Mouse (Mus musculus) colon, adult 2 months (tissue): ENCODE measurements around the gene Zfp414. TPM values are rescaled to one million over a fixed set of nuclear protein-coding genes. Genes with fewer than 3 reads are reported as not detected.

Experiments used
- polyA plus RNA-seq: library from polyadenylated mRNA; depleted of rRNA; stranded (reverse); fragments of >200 nt; gene quantifications from 2 replicates; pipeline ENCODE4 v1.2.3, GENCODE M21; 2012; rRNA removed

The Zfp414 gene
- 52.2 and 68.0 TPM in 2 replicates for polyA plus RNA-seq

DNA sequence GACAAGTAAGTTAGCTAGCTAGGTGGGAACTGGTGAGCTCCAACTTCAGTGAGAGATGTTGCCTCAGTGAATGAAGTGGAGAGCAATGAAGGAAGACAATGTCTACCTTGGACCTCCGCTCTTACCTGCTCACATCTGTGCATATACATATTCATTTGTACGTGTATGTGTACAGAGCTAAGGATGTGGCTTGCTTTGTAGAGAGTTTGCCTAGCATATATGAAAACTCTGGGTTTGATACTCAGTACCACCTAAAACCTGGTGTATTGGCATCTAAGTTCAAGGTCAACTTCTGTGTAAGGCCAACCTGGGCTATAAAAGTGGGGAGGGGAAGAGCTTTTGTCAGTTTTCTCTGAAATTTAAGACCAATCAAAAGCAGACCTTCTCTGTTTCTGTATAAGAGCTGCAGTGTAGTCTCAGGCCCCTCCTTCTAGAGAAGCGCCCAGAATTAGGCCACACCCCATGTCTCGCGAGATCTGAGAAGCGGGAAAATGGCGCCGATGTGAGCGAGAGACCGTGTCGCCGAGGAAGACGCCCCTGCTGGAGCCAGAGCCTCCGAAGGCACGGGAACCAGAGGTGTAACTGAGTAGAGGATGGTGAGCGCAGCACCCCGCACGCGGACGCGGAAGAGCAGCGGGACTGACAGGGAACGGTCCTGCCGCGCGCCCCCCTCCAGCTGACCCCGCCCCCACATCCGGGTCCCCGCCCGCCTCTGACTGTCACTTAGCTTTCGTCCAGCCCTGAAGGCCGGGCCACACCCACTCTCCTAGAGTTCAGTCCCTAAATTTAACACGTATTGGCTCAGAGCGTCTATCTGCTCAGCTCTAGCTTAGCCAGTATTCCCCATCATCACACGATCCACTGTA, at the start of gene Zfp414:
Gene Zfp414 (plus strand): TSS at position 470 of the 866 bp plus-strand sequence.

DNA sequence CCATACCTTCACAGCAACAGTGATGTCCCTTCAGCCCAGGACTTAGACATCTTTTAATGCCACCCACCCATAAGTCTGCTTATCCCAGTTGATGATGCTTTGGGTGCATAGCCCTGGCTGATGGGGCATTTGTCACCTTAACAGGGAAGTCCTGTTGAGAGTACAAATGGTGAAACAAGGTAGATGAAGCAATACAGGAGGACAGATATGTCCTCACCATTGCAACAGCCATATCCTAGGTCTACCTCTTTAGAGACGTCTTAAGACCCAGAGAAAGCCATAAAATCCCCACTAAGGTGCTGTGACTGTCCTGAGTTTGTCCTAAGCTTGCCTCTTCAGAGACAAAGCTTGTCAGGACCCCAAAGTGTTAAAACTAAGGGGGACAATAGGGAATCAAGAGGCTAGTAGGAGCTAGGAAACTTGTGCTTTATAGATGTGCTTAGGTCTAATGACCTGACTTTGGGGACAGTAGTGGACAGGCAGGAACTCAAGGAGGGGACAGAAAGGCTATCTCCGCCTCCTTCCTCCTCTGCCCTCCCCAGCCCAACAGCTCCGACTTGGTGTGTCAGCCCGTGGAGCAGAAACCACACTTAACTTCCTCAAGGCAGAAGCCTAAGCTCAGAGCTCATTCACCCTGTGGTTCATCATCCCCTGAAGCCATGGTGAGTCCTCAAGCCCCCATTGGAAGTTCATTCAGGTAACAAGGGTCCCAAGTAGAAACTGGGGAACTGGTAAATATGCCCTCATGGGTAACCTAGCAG, 8.8 kb downstream of the Zfp414 start, which contains the start of gene Pram1:
Gene Pram1 (plus strand): TSS at position 541 of the 761 bp plus-strand sequence.

Other genes starting within 250 kb of the Zfp414 start
- 0.78 and 0.81 TPM in 2 replicates for gene Zfp101, start 234.4 kb upstream of the Zfp414 start, polyA plus RNA-seq
- 0.08 and 0.31 TPM in 2 replicates for gene Actl9, start 196.2 kb upstream of the Zfp414 start, polyA plus RNA-seq
- 44.4 and 46.9 TPM in 2 replicates for gene Adamts10, start 104.9 kb upstream of the Zfp414 start, polyA plus RNA-seq
- 2.5 and 4.5 TPM in 2 replicates for gene Myo1f, start 73.4 kb upstream of the Zfp414 start, polyA plus RNA-seq
- gene Pram1, start 9.0 kb downstream of the Zfp414 start, polyA plus RNA-seq: not detected in 2 replicates
- gene Hnrnpm, start 57.8 kb downstream of the Zfp414 start, polyA plus RNA-seq: 78.7 and 84.2 TPM in 2 replicates
- gene March2, start 89.6 kb downstream of the Zfp414 start, polyA plus RNA-seq: 85.9 and 104 TPM in 2 replicates
- gene Rab11b, start 131.4 kb downstream of the Zfp414 start, polyA plus RNA-seq: 299 and 329 TPM in 2 replicates
- 5.4 and 9.5 TPM in 2 replicates for gene Angptl4, start 152.7 kb downstream of the Zfp414 start, polyA plus RNA-seq
- 30.2 and 34.8 TPM in 2 replicates for gene Kank3, start 181.4 kb downstream of the Zfp414 start, polyA plus RNA-seq
- 815 and 940 TPM in 2 replicates for gene Rps28, start 195.5 kb downstream of the Zfp414 start, polyA plus RNA-seq
- 580 and 659 TPM in 2 replicates for gene Ndufa7, start 195.5 kb downstream of the Zfp414 start, polyA plus RNA-seq
- gene Cd320, start 214.0 kb downstream of the Zfp414 start, polyA plus RNA-seq: 61.8 and 108 TPM in 2 replicates
- not detected in 2 replicates for gene Gm7029, start 244.7 kb downstream of the Zfp414 start, polyA plus RNA-seq